Mouse (Mus musculus): ENCODE measurements around the gene Abcf3. TPM values are rescaled to one million over a fixed set of nuclear protein-coding genes. Genes with fewer than 3 reads are reported as not detected.
A peak's percentile ranks its signal among the peaks of the same experiment; 100 is the strongest.

Gene Abcf3
- polyA plus RNA-seq, 1 experiment from 2014 or later, result 19.8 TPM

GRCm38 (mm10) chr16:20537601-20538320 lies 10.6 kb upstream of the Abcf3 start:
- Histone ChIP-seq H3K9me3 (ENCODE audit: low read length) (no peaks in the 10 kb centered on the region), H3K4me3 (ENCODE audit: low read depth, low read length) (peak overlapping the region; percentile 84), H3K27me3 (ENCODE audit: insufficient read depth, low read length) (no peaks in the 10 kb centered on the region), H3K4me1 (ENCODE audit: insufficient read depth) (peaks cover 18% of the 10 kb centered on the region), H3K27ac (ENCODE audit: low read depth) (peak overlapping the region; percentile 95; the same call in 1 of the 2 replicates), H3K4me2 (ENCODE audit: low read depth, low read length) (peak overlapping the region; percentile 85), H3K36me3 (replicated peaks; ENCODE audit: insufficient read depth, low read length) (peaks cover 52% of the 10 kb centered on the region), H3K9ac (replicated peaks) (peak overlapping the region; percentile 79)
- ATAC-seq (no peak), DNase-seq (no peak)
- TF ChIP-seq CTCF (IDR thresholded peaks at IDR 0.05; ENCODE audit: low read depth) (no peak), EP300 (IDR thresholded peaks at IDR 0.05; ENCODE audit: low read depth) (no peak)
- 41% methylated on average over 6 of the region's 6 CpGs for WGBS (ENCODE audit: insufficient replicate concordance)

DNA sequence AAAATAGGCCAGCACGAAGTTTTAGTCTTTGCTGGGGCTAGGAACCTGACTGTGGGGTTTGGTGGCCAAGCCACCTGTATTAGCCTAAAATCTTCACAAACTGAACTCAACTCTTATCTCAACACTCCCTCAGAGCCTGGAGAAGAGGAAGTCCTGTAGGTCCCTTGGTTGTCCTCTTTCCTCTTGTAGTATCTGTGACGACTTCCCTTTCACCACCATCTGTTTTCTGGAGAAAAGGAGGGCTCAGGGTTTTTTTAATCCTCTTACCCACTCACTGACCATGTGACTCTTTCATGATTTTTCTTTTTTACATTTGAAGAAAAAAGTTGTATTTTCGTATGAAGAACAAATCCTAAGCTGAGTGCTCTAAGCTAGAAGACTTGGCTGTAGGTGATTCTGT lies 8.7 kb upstream of the Abcf3 start:
- WGBS (ENCODE audit: insufficient replicate concordance), result 50% methylated on average over 3 of the region's 3 CpGs
- Histone ChIP-seq H3K27me3 (ENCODE audit: insufficient read depth, low read length) (no peaks in the 10 kb centered on the region), H3K36me3 (replicated peaks; ENCODE audit: insufficient read depth, low read length) (peaks cover 62% of the 10 kb centered on the region), H3K9ac (replicated peaks) (no peak overlapping the region), H3K4me3 (ENCODE audit: low read depth, low read length) (no peak overlapping the region), H3K27ac (ENCODE audit: low read depth) (no peak overlapping the region), H3K4me1 (ENCODE audit: insufficient read depth) (peaks cover 18% of the 10 kb centered on the region), H3K4me2 (ENCODE audit: low read depth, low read length) (no peak overlapping the region), H3K9me3 (ENCODE audit: low read length) (no peaks in the 10 kb centered on the region)
- no peak for TF ChIP-seq CTCF (IDR thresholded peaks at IDR 0.05; ENCODE audit: low read depth)
- TF ChIP-seq EP300 (IDR thresholded peaks at IDR 0.05; ENCODE audit: low read depth), result no peak
- no peak for DNase-seq
- ATAC-seq, result no peak

DNA sequence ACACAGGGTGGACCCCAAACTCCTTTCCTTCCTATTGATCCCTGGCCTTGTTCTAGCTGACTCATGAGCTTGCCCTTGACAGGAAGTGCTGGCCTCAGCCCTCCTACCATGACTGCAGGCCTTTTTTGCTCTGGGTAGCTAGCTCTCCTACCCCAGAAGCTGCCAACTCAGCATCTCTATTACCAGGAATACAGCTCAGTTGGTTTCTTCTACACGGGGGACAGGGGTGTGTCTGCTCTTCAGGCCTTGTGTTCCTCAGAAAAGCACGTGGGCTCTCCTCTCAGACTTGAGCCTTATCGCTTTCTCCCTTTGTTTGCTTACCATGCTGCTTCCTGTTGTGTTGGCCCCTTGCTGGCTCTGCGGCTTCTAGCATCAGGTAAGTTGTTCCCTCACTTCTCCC lies 7.9 kb upstream of the Abcf3 start:
- WGBS (ENCODE audit: insufficient replicate concordance), result 56% methylated on average over 4 of the region's 4 CpGs
- Histone ChIP-seq H3K4me2 (ENCODE audit: low read depth, low read length) (no peak overlapping the region), H3K27ac (ENCODE audit: low read depth) (no peak overlapping the region), H3K4me3 (ENCODE audit: low read depth, low read length) (no peak overlapping the region), H3K27me3 (ENCODE audit: insufficient read depth, low read length) (no peaks in the 10 kb centered on the region), H3K9ac (replicated peaks) (no peak overlapping the region), H3K9me3 (ENCODE audit: low read length) (no peaks in the 10 kb centered on the region), H3K36me3 (replicated peaks; ENCODE audit: insufficient read depth, low read length) (peaks cover 69% of the 10 kb centered on the region), H3K4me1 (ENCODE audit: insufficient read depth) (peaks cover 18% of the 10 kb centered on the region)
- ATAC-seq, result no peak
- TF ChIP-seq EP300 (IDR thresholded peaks at IDR 0.05; ENCODE audit: low read depth) (no peak), CTCF (IDR thresholded peaks at IDR 0.05; ENCODE audit: low read depth) (no peak)
- no peak for DNase-seq

GRCm38 (mm10) chr16:20545696-20546095 lies 2.7 kb upstream of the Abcf3 start:
- DNase-seq, result no peak
- TF ChIP-seq EP300 (IDR thresholded peaks at IDR 0.05; ENCODE audit: low read depth), result no peak
- no peak for TF ChIP-seq CTCF (IDR thresholded peaks at IDR 0.05; ENCODE audit: low read depth)

DNA sequence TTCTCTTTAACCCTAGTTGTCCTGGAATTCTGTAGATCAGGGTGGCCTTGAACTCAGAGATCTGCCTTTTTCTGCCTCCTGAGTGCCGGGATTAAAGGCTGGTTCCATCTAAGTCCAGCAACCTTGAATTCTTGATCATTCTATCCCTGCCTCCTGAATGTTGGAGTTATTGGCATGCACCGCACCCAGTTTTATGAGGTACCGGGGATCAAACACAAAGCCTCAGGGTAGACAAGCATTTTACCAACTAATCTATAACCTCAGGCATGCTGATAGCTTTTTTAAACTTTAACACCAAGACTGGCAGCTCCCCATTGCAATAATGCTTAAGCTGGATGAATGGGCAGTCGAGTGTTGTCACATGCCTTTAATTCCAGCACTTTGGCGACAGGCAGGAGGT lies 954 bp upstream of the Abcf3 start:
- H3K9ac ChIP-seq (replicated peaks), result no peak overlapping the region
- H3K36me3 ChIP-seq (replicated peaks; ENCODE audit: insufficient read depth, low read length), result peaks cover 50% of the 10 kb centered on the region
- no peaks in the 10 kb centered on the region for H3K27me3 ChIP-seq (ENCODE audit: insufficient read depth, low read length)
- peak overlapping the region; percentile 77; the same call in 1 of the 2 replicates for H3K4me3 ChIP-seq (ENCODE audit: low read depth, low read length)
- 53% methylated on average over 5 of the region's 5 CpGs for WGBS (ENCODE audit: insufficient replicate concordance)
- no peak overlapping the region for H3K27ac ChIP-seq (ENCODE audit: low read depth)
- H3K9me3 ChIP-seq (ENCODE audit: low read length), result no peaks in the 10 kb centered on the region
- H3K4me2 ChIP-seq (ENCODE audit: low read depth, low read length), result peak overlapping the region; percentile 97
- TF ChIP-seq CTCF (IDR thresholded peaks at IDR 0.05; ENCODE audit: low read depth) (no peak), EP300 (IDR thresholded peaks at IDR 0.05; ENCODE audit: low read depth) (no peak)
- no peak for ATAC-seq
- peaks cover 7% of the 10 kb centered on the region for H3K4me1 ChIP-seq (ENCODE audit: insufficient read depth)
- DNase-seq, result no peak

More at GRCm38 (mm10) chr16:20545696-20546095, 2.7 kb upstream of the Abcf3 start:
- H3K4me1 ChIP-seq (ENCODE audit: insufficient read depth), result peaks cover 7% of the 10 kb centered on the region
- H3K9me3 ChIP-seq (ENCODE audit: low read length), result no peaks in the 10 kb centered on the region
- no peak overlapping the region for H3K4me3 ChIP-seq (ENCODE audit: low read depth, low read length)
- no peaks in the 10 kb centered on the region for H3K27me3 ChIP-seq (ENCODE audit: insufficient read depth, low read length)
- 92% methylated on average over 10 of the region's 10 CpGs for WGBS (ENCODE audit: insufficient replicate concordance)
- no peak overlapping the region for H3K4me2 ChIP-seq (ENCODE audit: low read depth, low read length)
- peaks cover 52% of the 10 kb centered on the region for H3K36me3 ChIP-seq (replicated peaks; ENCODE audit: insufficient read depth, low read length)
- H3K27ac ChIP-seq (ENCODE audit: low read depth), result no peak overlapping the region
- H3K9ac ChIP-seq (replicated peaks), result no peak overlapping the region
- ATAC-seq, result no peak

DNA sequence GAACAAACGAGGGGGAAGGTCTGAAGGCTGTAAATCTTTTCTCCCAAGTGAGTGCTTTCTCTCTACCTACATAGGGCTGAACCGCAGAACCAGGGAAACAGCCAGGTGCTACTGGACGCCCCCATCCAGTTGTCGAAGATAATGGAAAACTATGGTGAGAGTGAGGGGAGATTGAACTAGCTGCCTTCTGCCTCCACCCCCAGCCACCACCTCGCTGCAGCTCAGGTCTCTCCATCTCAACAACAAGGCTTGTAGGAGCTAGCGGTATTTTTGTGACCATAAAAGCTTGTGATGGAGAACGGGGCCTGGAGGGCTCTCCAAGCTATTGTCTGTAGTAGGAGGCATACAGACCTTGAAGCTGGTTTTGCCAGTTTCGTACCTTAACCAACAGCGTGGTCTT lies 784 bp downstream of the Abcf3 start:
- DNase-seq (no peak), ATAC-seq (no peak)
- WGBS (ENCODE audit: insufficient replicate concordance), result 46% methylated on average over 9 of the region's 9 CpGs

More for the DNA sequence above, 784 bp downstream of the Abcf3 start:
- H3K9ac ChIP-seq (replicated peaks), result peak overlapping the region; percentile 92
- peaks cover 51% of the 10 kb centered on the region for H3K36me3 ChIP-seq (replicated peaks; ENCODE audit: insufficient read depth, low read length)
- peak overlapping the region; percentile 77 for H3K4me3 ChIP-seq (ENCODE audit: low read depth, low read length)
- no peak overlapping the region for H3K27ac ChIP-seq (ENCODE audit: low read depth)
- no peak for TF ChIP-seq CTCF (IDR thresholded peaks at IDR 0.05; ENCODE audit: low read depth)
- no peak for TF ChIP-seq EP300 (IDR thresholded peaks at IDR 0.05; ENCODE audit: low read depth)
- peaks cover 7% of the 10 kb centered on the region for H3K4me1 ChIP-seq (ENCODE audit: insufficient read depth)
- peak overlapping the region; percentile 97 for H3K4me2 ChIP-seq (ENCODE audit: low read depth, low read length)
- no peaks in the 10 kb centered on the region for H3K27me3 ChIP-seq (ENCODE audit: insufficient read depth, low read length)
- H3K9me3 ChIP-seq (ENCODE audit: low read length), result no peaks in the 10 kb centered on the region
